Mouse (Mus musculus) G1E (cell line): ENCODE data around the gene 1300017J02Rik.

Source experiments
- CTCF ChIP-seq: IDR thresholded peaks from 2 replicates; pipeline ENCODE4 v1.5.1; 2012; ENCODE audit warnings: low read depth, low read length, inconsistent platforms, mixed read lengths
- GATA1 ChIP-seq: IDR thresholded peaks from 2 replicates; pipeline ENCODE4 v1.6.1; 2012; ENCODE audit warnings: borderline replicate concordance, low read length, inconsistent platforms, mixed read lengths

- no peak for TF ChIP-seq CTCF
- TF ChIP-seq GATA1, result no peak
Measured at GRCm38 (mm10) chr9:103246526-103247168, 58.2 kb downstream of the 1300017J02Rik start.
